Mouse (Mus musculus) limb, embryonic 11.5 days (tissue): ENCODE measurements around the gene Dhx9. TPM values are rescaled to one million over a fixed set of nuclear protein-coding genes. Genes with fewer than 3 reads are reported as not detected.
"Not testable (repeated sequence)": the region's sequence is repeated elsewhere in the genome, so short reads cannot be mapped to it uniquely, and the experiment has no call there.

Source experiments
- ATAC-seq: fragments of 200-750 bp; cut with Nextera tagmentation; 2 replicates; pipeline ENCODE4 v1.8.0; 2017; ENCODE audit warnings: low read depth; ENCODE audit not compliant: insufficient number of reproducible peaks, low FRiP score, low TSS enrichment
- DNase-seq: peaks from one replicate; pipeline ENCODE4 v3.0.0-alpha.2; 2015; ENCODE audit warnings: low spot score
- H3K27ac ChIP-seq: fragments of 300-500 bp; sonication (generic); replicated peaks from 2 replicates; pipeline ENCODE4 v1.5.1; 2014; ENCODE audit warnings: low read depth, mild to moderate bottlenecking, low read length
- H3K27me3 ChIP-seq: fragments of 300-500 bp; sonication (generic); 2 replicates; pipeline ENCODE4 v1.6.1; 2014; ENCODE audit warnings: mild to moderate bottlenecking, low read length, mixed read lengths; ENCODE audit not compliant: control insufficient read depth, insufficient read depth
- H3K36me3 ChIP-seq: fragments of 300-500 bp; sonication (generic); 2 replicates; pipeline ENCODE4 v1.6.1; 2014; ENCODE audit warnings: mild to moderate bottlenecking, low read length, moderate library complexity, mixed read lengths; ENCODE audit not compliant: control insufficient read depth, insufficient read depth
- H3K4me1 ChIP-seq: fragments of 300-500 bp; sonication (generic); 2 replicates; pipeline ENCODE4 v1.6.1; 2014; ENCODE audit warnings: low read length, mixed read lengths; ENCODE audit not compliant: control insufficient read depth, insufficient read depth
- H3K4me2 ChIP-seq: fragments of 300-500 bp; sonication (generic); 2 replicates; pipeline ENCODE4 v1.6.1; 2014; ENCODE audit warnings: low read depth, mild to moderate bottlenecking, moderate library complexity; ENCODE audit not compliant: severe bottlenecking
- H3K4me3 ChIP-seq: fragments of 300-500 bp; sonication (generic); 2 replicates; pipeline ENCODE4 v1.5.1; 2014; ENCODE audit warnings: low read depth, low read length
- H3K9ac ChIP-seq: fragments of 300-500 bp; sonication (generic); 2 replicates; pipeline ENCODE4 v1.6.1; 2014; ENCODE audit warnings: mild to moderate bottlenecking, low read length
- H3K9me3 ChIP-seq: fragments of 300-500 bp; sonication (generic); 2 replicates; pipeline ENCODE4 v1.6.1; 2016; ENCODE audit warnings: low read length; ENCODE audit not compliant: control insufficient read depth
- WGBS: fragments of 180-500 bp; shearing (Covaris S2); extraction: QIAGEN DNeasy Blood & Tissue Kit; methylation state at CpG from one replicate; pipeline ENCODE4 v1.1.7; 2014; 5-methylcytosine and 5-hydroxymethylcytosine counted together
- polyA plus RNA-seq: library from polyadenylated mRNA; unstranded; fragments of >200 nt; fragmentation: Nextera tagmentation; extraction: Ambion mirVana; gene quantifications from 2 replicates; pipeline ENCODE4 v1.2.1, GENCODE M21; 2014

Dhx9 gene
- polyA plus RNA-seq, 1 experiment from 2014 or later: 28.1 TPM

DNA sequence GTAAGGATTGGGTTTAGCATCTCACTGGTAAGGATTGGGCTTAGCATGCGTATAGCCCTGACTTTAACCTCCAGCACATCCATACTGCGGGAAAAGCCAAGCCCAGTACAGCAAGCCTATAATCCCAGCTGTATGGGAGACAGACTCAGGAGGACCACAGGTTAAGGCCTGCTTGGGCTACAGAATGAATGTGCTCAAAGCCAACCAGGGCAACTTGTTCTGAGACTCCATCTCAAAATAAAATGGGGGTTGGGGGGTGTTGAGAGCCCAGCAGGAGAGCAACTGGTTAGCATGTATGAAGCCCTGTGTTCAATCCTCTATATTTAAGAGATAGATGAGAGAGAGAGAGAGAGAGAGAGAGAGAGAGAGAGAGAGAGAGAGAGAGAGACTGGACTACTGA is 3.9 kb upstream of the Dhx9 start:
- no peak overlapping the region for H3K27ac ChIP-seq
- H3K4me1 ChIP-seq: no peaks in the 10 kb centered on the region
- no peak for ATAC-seq

DNA sequence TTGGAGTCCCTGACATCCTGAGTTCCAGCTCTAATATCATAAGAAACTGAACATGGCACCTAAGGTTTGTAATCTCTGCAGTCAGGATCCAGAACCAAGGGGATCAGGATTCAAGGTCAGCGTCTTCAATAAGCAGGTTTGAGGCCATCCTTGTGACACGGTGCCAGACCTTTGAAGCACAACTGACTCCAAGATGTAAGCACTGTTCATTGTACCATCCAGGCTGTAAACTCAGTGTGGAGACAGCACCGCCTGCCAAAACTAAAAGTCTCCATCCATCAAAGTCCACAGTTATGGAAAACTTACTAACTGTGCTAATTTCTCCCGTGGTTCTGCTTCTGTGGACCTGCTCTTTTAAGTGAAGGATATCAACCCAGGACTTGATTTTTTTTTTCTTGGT is 2.5 kb upstream of the Dhx9 start:
- Histone ChIP-seq H3K4me3 (no peak overlapping the region), H3K36me3 (no peaks in the 10 kb centered on the region), H3K27ac (no peak overlapping the region), H3K27me3 (no peaks in the 10 kb centered on the region), H3K4me2 (no peak overlapping the region), H3K9me3 (no peaks in the 10 kb centered on the region), H3K9ac (no peak overlapping the region), H3K4me1 (0 out of 2 replicates have a peak, but pooled peaks cover 2% of the 10 kb centered on the region)
- 90% methylated on average over 4 of the region's 4 CpGs for whole genome bisulfite sequencing
- ATAC-seq (no peak), DNase-seq (no peak)

More for the DNA sequence above, 3.9 kb upstream of the Dhx9 start:
- H3K36me3 ChIP-seq: no peaks in the 10 kb centered on the region
- no peak overlapping the region for H3K9ac ChIP-seq
- DNase-seq: no peak
- no peak overlapping the region for H3K4me3 ChIP-seq
- no peak overlapping the region for H3K4me2 ChIP-seq
- WGBS: 93% methylated on average over 2 of the region's 2 CpGs
- no peaks in the 10 kb centered on the region for H3K9me3 ChIP-seq
- H3K27me3 ChIP-seq: no peaks in the 10 kb centered on the region

DNA sequence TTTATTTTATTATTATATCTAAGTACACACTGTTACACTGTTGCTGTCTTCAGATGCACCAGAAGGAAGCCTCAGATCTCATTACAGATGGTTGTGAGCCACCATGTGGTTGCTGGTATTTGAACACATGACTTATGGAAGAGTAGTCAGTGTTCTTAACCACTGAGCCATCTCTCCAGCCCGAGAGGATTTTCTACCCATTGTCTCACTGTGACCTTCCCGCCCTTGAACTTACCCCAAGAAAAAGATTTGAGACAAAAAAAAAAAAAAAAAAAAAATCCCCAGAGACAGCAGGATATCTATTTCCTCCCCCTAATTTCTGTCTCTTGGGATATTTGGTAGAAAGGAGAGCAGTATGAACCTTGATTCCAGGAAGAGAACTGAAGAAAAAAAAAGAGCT is 2.1 kb upstream of the Dhx9 start:
- Histone ChIP-seq H3K4me3 (no peak overlapping the region), H3K4me1 (peaks cover 5% of the 10 kb centered on the region; the same call in 1 of the 2 replicates), H3K27ac (no peak overlapping the region), H3K36me3 (no peaks in the 10 kb centered on the region), H3K9ac (no peak overlapping the region), H3K4me2 (no peak overlapping the region), H3K9me3 (no peaks in the 10 kb centered on the region), H3K27me3 (no peaks in the 10 kb centered on the region)
- no peak for DNase-seq
- no peak for ATAC-seq
- 63% methylated on average over 2 of the region's 2 CpGs for WGBS

DNA sequence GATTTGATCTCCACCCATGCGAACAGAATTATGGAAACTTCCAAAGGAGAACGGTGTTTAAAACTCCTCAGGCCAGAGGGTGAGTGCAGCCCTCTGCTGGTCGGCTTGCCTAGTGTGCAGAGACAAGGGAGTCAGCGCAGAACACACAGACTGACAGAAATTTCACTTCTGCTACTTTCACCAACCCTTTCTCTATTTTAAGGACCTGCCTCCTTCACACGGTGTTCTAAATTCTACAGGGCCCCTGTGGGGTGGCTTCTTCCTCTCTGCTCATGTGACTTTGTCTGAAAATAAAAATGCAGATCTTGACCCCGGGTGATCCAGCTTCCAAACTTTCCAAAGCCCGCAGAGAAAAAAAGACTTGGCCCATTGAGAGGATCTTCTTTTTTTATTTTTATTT is 1.7 kb upstream of the Dhx9 start:
- no peak overlapping the region for H3K27ac ChIP-seq
- peaks cover 6% of the 10 kb centered on the region; the same call in 1 of the 2 replicates for H3K4me1 ChIP-seq
- no peaks in the 10 kb centered on the region for H3K36me3 ChIP-seq
- H3K27me3 ChIP-seq: no peaks in the 10 kb centered on the region
- H3K4me2 ChIP-seq: no peak overlapping the region
- H3K4me3 ChIP-seq: no peak overlapping the region
- WGBS: 60% methylated on average over 7 of the region's 7 CpGs
- H3K9ac ChIP-seq: no peak overlapping the region
- H3K9me3 ChIP-seq: no peaks in the 10 kb centered on the region
- no peak for ATAC-seq
- DNase-seq: no peak

DNA sequence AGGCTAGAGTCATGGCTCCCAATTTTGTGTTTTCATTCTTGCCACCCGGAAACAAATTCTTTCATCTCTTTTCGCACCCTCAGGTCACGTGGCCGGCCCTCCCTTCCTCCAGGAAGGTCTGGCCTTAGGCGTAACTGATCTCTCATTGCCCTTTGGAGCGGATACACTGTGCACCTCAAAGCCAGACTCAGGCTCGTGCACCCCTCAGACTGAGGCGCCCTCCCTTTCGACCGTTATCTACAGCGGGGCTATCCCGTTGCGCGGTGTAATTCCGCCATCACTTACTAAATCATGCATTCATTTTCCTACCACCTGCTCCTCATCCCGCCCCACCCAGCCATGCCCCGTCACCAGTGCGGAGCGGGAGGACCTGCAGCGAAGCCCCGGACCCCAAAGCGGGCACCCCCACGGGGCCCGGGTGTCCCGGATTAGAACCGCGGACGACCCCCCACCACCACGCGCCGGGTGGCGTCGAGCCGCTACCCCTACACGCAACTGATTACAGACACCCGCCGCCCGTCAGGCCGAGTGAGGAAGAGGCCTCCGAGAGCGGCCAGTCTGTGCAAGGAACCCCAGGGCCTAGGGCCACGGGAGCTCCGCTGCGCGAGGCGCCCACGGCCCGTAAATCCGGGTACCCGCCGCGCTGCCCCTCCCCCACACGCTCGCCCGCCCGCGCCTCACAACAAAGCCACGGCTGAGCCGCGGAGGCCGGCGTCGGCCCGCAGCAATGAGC is 527 bp downstream of the Dhx9 start:
- peak; percentile 71 for DNase-seq
- peaks cover 6% of the 10 kb centered on the region; the same call in 1 of the 2 replicates for H3K4me1 ChIP-seq
- peak overlapping the region; percentile 100 for H3K4me3 ChIP-seq
- H3K9me3 ChIP-seq: no peaks in the 10 kb centered on the region
- H3K36me3 ChIP-seq: peaks cover 4% of the 10 kb centered on the region; the same call in 1 of the 2 replicates
- H3K27me3 ChIP-seq: no peaks in the 10 kb centered on the region
- peak overlapping the region; percentile 99 for H3K9ac ChIP-seq
- peak; percentile 79 for ATAC-seq
- H3K4me2 ChIP-seq: peak overlapping the region; percentile 83
- H3K27ac ChIP-seq: peak overlapping the region; percentile 86
- 1% methylated on average over 64 of the region's 64 CpGs for WGBS

DNA sequence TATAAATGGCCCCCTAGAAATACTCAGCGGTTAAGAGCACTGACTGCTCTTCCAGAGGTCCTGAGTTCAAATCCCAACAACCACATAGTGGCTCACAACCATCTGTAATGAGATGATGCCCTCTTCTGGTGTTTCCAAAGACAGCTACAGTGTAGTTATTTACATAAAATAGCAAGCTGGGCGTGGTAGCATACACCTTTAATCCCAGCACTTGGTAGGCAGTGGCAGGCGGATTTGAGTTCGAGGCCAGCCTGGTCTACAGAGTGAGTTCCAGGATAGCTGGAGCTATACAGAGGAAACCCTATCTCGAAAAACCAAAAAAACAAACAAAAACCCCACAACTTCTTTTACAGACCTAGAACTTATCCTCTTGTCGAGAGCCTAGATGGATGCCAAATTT is 1.3 kb downstream of the Dhx9 start:
- not testable (repeated sequence) for H3K4me1 ChIP-seq, H3K9me3 ChIP-seq, DNase-seq, H3K27me3 ChIP-seq, H3K27ac ChIP-seq, H3K36me3 ChIP-seq, ATAC-seq
- Histone ChIP-seq H3K4me3 (peak overlapping the region; percentile 100), H3K4me2 (peak overlapping the region; percentile 83), H3K9ac (peak overlapping the region; percentile 99)
- 9% methylated on average over 6 of the region's 6 CpGs for WGBS

DNA sequence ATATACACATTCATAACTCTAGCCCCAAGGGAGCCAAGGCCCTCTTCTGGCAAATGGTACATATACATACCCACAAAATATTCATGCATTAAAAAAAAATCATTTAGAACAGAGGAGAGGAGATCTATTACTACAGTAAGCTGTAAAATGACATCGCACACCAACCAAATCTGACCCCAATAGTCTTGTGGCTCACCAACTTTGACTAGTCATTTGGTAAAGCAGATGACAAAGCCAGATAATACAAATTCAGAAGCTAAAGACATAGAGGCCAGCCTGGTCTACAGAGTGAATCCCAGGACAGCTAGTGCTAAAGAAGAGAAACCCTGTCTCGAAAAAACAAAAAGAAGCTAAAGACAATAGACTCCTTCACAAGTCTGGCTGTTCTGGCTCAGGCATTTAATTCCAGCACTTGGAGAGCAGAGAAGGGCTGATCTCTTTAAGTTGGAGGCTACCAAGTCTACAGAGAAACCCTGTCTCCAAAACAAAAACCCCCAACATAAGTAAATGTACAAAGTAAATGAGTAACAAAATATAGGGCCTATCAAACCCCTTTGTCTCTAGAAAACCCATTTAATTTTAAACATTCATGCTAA is 2.2 kb downstream of the Dhx9 start:
- H3K4me1 ChIP-seq: peaks cover 6% of the 10 kb centered on the region; the same call in 1 of the 2 replicates
- DNase-seq (no peak), ATAC-seq (no peak)
- H3K36me3 ChIP-seq: peaks cover 7% of the 10 kb centered on the region; the same call in 1 of the 2 replicates
- H3K27ac ChIP-seq: no peak overlapping the region
- 76% methylated on average over 2 of the region's 2 CpGs for WGBS
- H3K4me3 ChIP-seq: peak overlapping the region; percentile 100
- peak overlapping the region; percentile 83 for H3K4me2 ChIP-seq
- no peaks in the 10 kb centered on the region for H3K9me3 ChIP-seq
- H3K9ac ChIP-seq: no peak overlapping the region; the same call in 1 of the 2 replicates
- no peaks in the 10 kb centered on the region for H3K27me3 ChIP-seq

DNA sequence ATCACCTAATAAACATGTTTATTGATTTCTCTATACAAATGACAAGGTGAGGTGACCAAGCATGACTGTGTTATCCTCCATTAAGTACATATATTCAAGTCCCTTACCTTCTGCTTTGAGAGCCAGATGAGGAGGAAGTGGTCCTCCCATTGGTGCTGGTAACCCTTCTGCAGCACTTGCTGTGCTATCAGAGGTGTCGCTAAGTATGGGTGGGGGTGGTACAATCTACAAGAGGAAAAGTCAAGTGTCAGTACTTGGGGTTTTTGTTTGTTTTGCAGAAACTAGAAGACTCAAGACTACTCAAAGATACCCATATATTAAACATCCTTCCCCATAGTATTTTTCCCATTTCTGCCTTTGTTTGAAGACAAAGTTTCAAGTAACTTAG is 6.4 kb downstream of the Dhx9 start:
- Histone ChIP-seq H3K27me3 (no peaks in the 10 kb centered on the region), H3K4me3 (no peak overlapping the region), H3K27ac (no peak overlapping the region), H3K36me3 (peaks cover 25% of the 10 kb centered on the region), H3K4me1 (peaks cover 6% of the 10 kb centered on the region; the same call in 1 of the 2 replicates), H3K9me3 (no peaks in the 10 kb centered on the region), H3K9ac (no peak overlapping the region), H3K4me2 (no peak overlapping the region)
- 75% methylated on average over 1 of the region's 1 CpGs for WGBS
- ATAC-seq (no peak), DNase-seq (no peak)
